Mouse (Mus musculus) MEL (cell line): ENCODE data around the gene Pitx1.

Experiments
- CTCF ChIP-seq, 3 experiments: IDR thresholded peaks in 2 of 3; conservative IDR thresholded peaks in 1 of 3; 2 replicates each; pipeline ENCODE4 v1.5.1; 2011 to 2012; ENCODE audit warnings: low read length in 3 of 3, low read depth in 2 of 3, mild to moderate bottlenecking in 2 of 3, improper control_type of control experiment in 1 of 3, inconsistent platforms in 1 of 3, mixed read lengths in 1 of 3, moderate library complexity in 1 of 3; ENCODE audit not compliant: control insufficient read depth in 1 of 3, insufficient read depth in 1 of 3, poor library complexity in 1 of 3, severe bottlenecking in 1 of 3
- HCFC1 ChIP-seq: IDR thresholded peaks from 2 replicates; pipeline ENCODE4 v1.6.1; 2012; ENCODE audit warnings: low read depth, mild to moderate bottlenecking, inconsistent platforms, low read length, improper control_type of control experiment, moderate library complexity
- TBP ChIP-seq: IDR thresholded peaks from 2 replicates; pipeline ENCODE4 v1.8.0; 2011; ENCODE audit warnings: low read depth, low read length, improper control_type of control experiment

- TF ChIP-seq TBP (no peak), HCFC1 (no peak), CTCF (IDR thresholded peaks at IDR 0.05 in 2 of 3, conservative IDR thresholded peaks at IDR 0.05 in 1 of 3; ENCODE audit: control insufficient read depth in 1 of 3, insufficient read depth in 1 of 3, low read depth in 2 of 3, low read length in 3 of 3, poor library complexity in 1 of 3, severe bottlenecking in 1 of 3) (peak; percentile 47 to 63 (median 53); a peak in 5 of 6 replicates)
Observed at GRCm38 (mm10) chr13:55843700-55844099, 7.7 kb upstream of the Pitx1 start.
